Mouse (Mus musculus): Measurements from ENCODE around the gene Ptk6. TPM values are rescaled to one million over a fixed set of nuclear protein-coding genes. Genes with fewer than 3 reads are reported as not detected.

Gene Ptk6
- not detected for total RNA-seq (2022)

- DNase-seq (ENCODE audit: low spot score) = no peak
Observed at GRCm38 (mm10) chr2:181202422-181202821, at the start of gene Ptk6. Gene Ptk6, minus strand, starts transcription at chr2:181202789.

GRCm38 (mm10) chr2:181251841-181252240, 49.3 kb upstream of the Ptk6 start:
- no peak for DNase-seq (ENCODE audit: low spot score)

DNA sequence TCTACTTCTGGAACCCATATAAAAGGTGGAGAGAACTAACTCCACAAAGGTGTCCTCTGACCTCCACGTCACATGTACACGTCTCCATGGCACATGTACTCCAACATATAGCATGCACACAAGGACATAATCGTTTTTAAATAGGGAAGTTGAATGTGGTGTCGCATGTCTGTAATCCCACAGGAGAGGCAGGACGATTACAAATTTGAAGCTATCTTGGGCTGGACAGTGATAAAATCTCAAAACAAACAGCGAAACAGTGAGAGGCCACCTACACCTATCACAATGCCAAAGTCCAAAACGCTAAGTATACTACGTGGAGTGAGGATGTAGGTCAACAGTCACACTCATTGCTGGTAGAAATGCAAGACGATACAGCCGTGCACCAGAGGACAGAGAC, 46.6 kb upstream of the Ptk6 start:
- DNase-seq (ENCODE audit: low spot score) = no peak

GRCm38 (mm10) chr2:181245031-181245430, 42.4 kb upstream of the Ptk6 start:
- no peak for DNase-seq (ENCODE audit: low spot score)

DNA sequence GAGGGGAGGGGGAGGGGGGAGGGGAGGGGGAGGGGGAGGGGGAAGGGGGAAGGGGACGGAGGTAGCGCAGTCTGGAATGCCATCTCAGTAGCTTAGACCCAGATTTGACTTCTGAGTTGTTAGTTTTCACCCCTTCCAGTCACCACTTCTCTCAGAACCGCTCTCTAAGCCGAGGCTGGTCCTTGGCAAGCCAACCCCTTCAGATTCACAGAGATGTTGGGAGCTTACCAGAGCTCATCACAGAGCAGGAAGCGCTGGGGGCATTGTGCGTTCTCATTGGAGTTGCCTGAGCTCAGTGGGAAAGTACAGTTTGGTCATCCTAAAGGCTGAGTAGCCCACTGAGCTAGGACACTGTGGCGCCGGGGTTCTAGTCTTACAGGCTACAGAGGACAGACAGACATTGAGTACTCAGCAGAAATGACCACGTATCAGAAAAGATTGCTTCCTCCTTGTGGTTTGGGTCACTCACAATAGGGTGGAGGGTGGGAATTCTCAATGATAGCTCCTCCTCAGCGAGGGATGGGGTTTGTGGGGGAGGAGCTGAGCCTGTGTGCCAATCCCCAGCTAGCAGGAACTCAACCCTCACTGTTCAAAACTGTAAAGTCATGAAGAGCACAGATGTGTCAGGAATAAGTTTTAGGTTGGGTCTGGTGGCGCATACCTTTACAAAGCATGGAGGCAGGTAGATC, 41.3 kb upstream of the Ptk6 start:
- peak; percentile 44 for DNase-seq (ENCODE audit: low spot score)

DNA sequence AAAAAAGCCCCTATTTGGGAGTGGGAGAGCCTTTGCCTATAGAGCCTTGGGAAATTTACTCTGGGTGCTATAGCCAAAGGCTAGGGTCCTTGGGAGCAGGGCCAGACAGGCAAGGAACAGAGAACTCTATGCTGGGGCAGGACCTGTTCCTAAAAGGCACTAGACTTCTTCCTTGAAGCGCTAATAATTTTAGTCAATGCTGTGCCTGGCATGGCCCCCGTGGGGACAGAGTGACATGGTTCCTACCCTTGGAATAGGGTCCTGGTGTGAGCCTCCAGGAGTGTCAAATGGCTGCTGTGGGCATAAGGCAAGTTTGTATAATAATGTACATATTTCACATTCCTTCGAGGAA, 39.7 kb upstream of the Ptk6 start:
- no peak for DNase-seq (ENCODE audit: low spot score)

- peak; percentile 64 for DNase-seq (ENCODE audit: low spot score)
Observed at GRCm38 (mm10) chr2:181241602-181242313, 39.2 kb upstream of the Ptk6 start, which contains the start of gene Helz2. Gene Helz2, minus strand, starts transcription at chr2:181242027.

- DNase-seq (ENCODE audit: low spot score) = no peak
Observed at GRCm38 (mm10) chr2:181240806-181241440, 38.3 kb upstream of the Ptk6 start.

GRCm38 (mm10) chr2:181239261-181239660, 36.7 kb upstream of the Ptk6 start:
- no peak for DNase-seq (ENCODE audit: low spot score)

DNA sequence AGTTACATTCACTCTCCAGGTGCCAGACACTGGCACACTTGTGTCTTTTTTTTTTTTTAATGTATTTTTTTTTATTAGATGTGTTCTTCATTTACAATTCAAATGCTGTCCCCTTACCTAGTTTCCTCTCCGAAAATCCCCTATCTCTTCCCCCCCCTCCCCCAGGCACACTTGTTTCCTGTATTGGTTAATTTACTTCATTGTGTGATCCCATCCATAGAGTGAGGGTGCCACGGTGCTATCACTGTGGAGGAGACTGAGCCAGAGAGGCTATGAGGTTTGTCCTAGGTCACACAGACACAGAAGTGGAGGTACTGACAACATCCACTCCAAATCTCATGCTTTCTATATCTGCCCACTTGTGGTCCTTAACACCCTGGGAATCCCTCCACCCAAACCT, 36.3 kb upstream of the Ptk6 start:
- DNase-seq (ENCODE audit: low spot score) = no peak

DNA sequence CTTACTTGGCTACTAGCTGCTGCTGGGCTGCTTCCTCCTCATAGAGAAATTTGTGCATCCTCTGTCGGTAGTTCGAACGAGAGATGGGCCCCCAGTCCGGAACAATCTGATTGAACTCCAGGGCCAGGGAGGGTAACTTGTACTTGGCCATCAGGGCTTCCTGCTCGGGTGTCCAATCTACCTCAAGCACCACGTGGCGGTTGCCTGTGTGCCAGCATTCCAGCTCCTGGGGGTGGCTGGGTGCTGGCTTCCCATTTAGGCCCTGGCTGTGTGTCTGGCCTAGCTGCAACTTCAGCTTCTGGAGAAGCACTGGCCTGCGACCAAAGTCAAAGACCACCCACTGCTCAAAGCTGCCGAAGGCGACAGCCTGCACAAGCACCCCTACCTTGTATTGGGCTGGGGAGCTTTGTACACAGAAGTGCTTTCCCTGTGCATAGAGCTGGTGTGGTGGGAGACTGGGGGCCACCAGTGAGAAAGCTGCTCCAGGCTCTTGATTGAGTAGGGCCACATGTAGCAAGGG, 35.6 kb upstream of the Ptk6 start:
- no peak for DNase-seq (ENCODE audit: low spot score)

- no peak for DNase-seq (ENCODE audit: low spot score)
Observed at GRCm38 (mm10) chr2:181237251-181238014, 34.8 kb upstream of the Ptk6 start.

- no peak for DNase-seq (ENCODE audit: low spot score)
Observed at GRCm38 (mm10) chr2:181235681-181236566, 33.3 kb upstream of the Ptk6 start.

DNA sequence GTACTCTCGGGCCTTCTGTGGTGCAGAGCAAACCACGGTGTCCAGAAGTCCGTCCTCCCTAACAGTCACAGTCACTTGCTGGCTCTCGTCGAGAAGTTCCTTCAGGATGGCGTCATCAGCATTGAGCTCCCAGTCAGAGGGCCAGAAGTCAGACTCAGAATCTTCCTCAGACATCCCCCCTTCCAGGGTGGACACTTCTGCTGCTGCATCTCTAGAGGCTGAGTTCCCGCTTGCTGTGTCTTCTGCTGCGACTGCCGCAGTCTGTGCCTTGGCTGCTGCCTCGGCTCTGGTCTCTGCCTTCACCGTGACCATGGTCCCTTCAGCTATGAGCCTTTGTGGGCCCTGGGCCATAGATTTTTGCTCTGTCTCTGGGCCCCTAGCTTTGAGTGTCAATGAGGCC, 32.1 kb upstream of the Ptk6 start:
- no peak for DNase-seq (ENCODE audit: low spot score)

GRCm38 (mm10) chr2:181233443-181233842, 30.9 kb upstream of the Ptk6 start:
- no peak for DNase-seq (ENCODE audit: low spot score)

GRCm38 (mm10) chr2:181231171-181231570, 28.6 kb upstream of the Ptk6 start:
- DNase-seq (ENCODE audit: low spot score) = no peak

DNA sequence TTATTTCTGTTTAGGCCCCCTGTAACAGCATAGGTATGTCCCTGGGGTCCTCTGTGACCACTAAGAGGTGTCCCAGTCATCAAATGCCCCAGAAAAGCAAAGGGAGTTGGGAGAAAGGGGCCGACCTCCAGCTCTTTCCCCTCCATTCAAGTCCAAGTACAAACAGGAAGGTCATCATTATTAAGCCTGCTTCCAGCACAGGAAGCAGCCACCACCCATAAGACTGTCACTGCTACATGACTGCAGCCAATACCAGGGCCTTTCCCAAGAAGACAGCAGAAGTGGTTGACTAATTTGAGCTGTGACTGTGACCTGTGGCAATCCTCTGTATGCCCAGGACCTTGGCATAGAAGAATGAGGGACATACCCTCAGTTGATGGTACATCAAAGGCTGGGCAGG, 25.7 kb upstream of the Ptk6 start:
- DNase-seq (ENCODE audit: low spot score) = no peak

GRCm38 (mm10) chr2:181227122-181227521, 24.5 kb upstream of the Ptk6 start:
- no peak for DNase-seq (ENCODE audit: low spot score)

DNA sequence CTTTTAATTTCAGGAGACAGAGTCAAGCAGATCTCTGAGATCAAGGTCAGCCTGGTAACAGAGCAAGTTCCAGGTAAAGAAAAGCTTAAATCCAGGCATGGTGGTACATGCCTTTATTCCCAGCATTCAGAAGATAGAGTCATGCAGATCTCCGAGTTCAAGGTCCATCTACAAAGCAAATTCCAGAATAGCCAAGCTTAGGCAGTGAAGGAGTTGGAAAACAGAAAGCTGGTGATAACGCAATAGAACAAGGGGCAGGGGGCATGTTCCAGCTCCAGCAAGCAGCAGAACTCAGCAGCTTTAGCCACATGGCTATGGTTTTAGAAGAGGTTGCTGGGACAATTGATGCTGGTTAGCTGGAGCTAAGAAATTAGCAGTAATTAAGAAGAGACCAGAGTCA, 22.4 kb upstream of the Ptk6 start:
- no peak for DNase-seq (ENCODE audit: low spot score)

GRCm38 (mm10) chr2:181220361-181220760, 17.8 kb upstream of the Ptk6 start:
- DNase-seq (ENCODE audit: low spot score) = no peak
